Mouse (Mus musculus) limb, embryonic 13.5 days (tissue): ENCODE measurements around the gene Gnai1. TPM values are rescaled to one million over a fixed set of nuclear protein-coding genes. Genes with fewer than 3 reads are reported as not detected.

Source experiments
- ATAC-seq: fragments of 200-750 bp; cut with Nextera tagmentation; 2 replicates; pipeline ENCODE4 v1.8.0; 2017; ENCODE audit warnings: low read depth, moderate number of reproducible peaks, moderate TSS enrichment; ENCODE audit not compliant: low FRiP score
- H3K27ac ChIP-seq: fragments of 300-500 bp; sonication (generic); 2 replicates; pipeline ENCODE4 v1.5.1; 2015; ENCODE audit warnings: inconsistent platforms, mild to moderate bottlenecking, moderate library complexity
- H3K27me3 ChIP-seq: fragments of 300-500 bp; sonication (generic); 2 replicates; pipeline ENCODE4 v1.6.1; 2015; ENCODE audit warnings: mild to moderate bottlenecking, inconsistent platforms
- H3K36me3 ChIP-seq: fragments of 300-500 bp; sonication (generic); 2 replicates; pipeline ENCODE4 v1.6.1; 2015; ENCODE audit warnings: inconsistent platforms, mild to moderate bottlenecking, moderate library complexity
- H3K4me1 ChIP-seq: fragments of 300-500 bp; sonication (generic); 2 replicates; pipeline ENCODE4 v1.6.1; 2015; ENCODE audit warnings: inconsistent platforms
- H3K4me2 ChIP-seq: fragments of 300-500 bp; sonication (generic); replicated peaks from 2 replicates; pipeline ENCODE4 v1.6.1; 2015; ENCODE audit warnings: inconsistent platforms, mild to moderate bottlenecking, moderate library complexity
- H3K4me3 ChIP-seq: fragments of 300-500 bp; sonication (generic); 2 replicates; pipeline ENCODE4 v1.5.1; 2015; ENCODE audit warnings: moderate library complexity, mild to moderate bottlenecking, inconsistent platforms
- H3K9ac ChIP-seq: fragments of 300-500 bp; sonication (generic); 2 replicates; pipeline ENCODE4 v1.6.1; 2015; ENCODE audit warnings: mild to moderate bottlenecking, inconsistent platforms
- H3K9me3 ChIP-seq: fragments of 300-500 bp; sonication (generic); 2 replicates; pipeline ENCODE4 v1.6.1; 2016; ENCODE audit warnings: inconsistent platforms
- WGBS: fragments of 180-500 bp; shearing (Covaris S2); methylation state at CpG from one replicate; pipeline ENCODE4 v1.1.7; 2015; 5-methylcytosine and 5-hydroxymethylcytosine counted together
- polyA plus RNA-seq: library from polyadenylated mRNA; unstranded; fragments of >200 nt; fragmentation: Nextera tagmentation; extraction: Ambion mirVana; gene quantifications from 2 replicates; pipeline ENCODE4 v1.2.1, GENCODE M21; 2015

The Gnai1 gene
- polyA plus RNA-seq, 1 experiment from 2014 or later = 22.5 TPM

DNA sequence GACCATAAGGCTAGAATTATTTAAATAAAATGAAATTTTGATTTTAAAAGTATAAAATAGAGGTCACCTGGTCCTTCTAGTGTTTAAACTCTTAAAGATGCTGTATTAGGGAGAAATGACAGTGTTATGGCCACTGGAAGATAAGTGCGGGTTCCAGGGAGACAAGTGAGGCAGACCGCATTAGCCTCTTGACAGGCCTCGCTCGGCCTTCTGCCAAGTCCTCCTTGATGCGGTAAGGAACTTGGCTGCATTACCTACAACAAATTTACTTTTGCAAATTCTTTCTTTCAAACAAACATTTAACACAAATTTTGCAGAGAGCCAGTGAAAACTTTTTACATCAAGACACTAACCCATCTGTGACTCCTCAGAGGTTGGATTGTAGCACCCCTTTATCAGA, 27.9 kb downstream of the Gnai1 start:
- no peak for ATAC-seq
- 97% methylated on average over 5 of the region's 5 CpGs for WGBS
- no peak overlapping the region for H3K27ac ChIP-seq

DNA sequence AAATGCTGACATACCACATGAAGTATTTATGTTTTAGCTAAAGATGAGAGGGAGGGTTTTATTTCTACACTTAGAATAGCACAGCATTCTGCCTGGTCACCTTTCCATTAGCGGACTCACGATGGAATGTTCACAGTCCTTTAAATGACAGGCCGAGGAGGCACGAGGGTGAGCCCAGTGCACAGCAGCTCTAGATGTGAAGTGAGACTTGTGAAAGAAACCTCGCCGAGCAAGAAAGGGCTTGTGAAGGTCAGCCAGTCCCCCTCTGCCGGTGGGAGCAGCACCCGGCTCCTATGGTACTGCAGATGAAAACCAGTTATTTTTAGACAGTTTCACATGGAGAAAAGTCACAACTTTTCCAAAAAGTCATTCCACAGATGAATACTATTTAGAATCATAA, 29.4 kb downstream of the Gnai1 start:
- Histone ChIP-seq H3K4me3 (no peak overlapping the region), H3K27ac (no peak overlapping the region), H3K36me3 (no peaks in the 10 kb centered on the region), H3K27me3 (no peaks in the 10 kb centered on the region), H3K9me3 (no peaks in the 10 kb centered on the region), H3K4me2 (no peak overlapping the region), H3K9ac (no peak overlapping the region), H3K4me1 (no peaks in the 10 kb centered on the region)
- no peak for ATAC-seq
- WGBS = 51% methylated on average over 8 of the region's 8 CpGs

More for the DNA sequence above, 27.9 kb downstream of the Gnai1 start:
- Histone ChIP-seq H3K27me3 (no peaks in the 10 kb centered on the region), H3K36me3 (no peaks in the 10 kb centered on the region), H3K4me3 (no peak overlapping the region), H3K4me1 (no peaks in the 10 kb centered on the region), H3K4me2 (no peak overlapping the region), H3K9me3 (no peaks in the 10 kb centered on the region), H3K9ac (no peak overlapping the region)

DNA sequence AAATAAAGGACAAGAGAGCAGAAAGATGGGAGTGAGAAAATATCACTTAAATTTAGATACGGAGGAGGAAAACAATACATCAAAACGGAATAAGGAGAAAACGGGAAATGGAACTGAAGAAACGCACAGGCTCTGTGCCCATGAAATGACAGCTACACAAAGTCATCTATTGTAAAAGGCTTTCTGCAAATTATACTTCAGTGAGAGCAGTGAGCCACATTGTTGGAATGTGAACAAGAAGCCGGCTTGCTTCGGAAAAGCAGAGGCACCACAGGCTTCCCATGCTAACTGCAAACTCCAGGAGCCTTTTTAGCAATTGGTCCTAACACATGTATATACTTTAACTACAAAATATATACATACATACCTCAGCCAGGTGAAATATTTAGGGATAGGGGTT, 34.0 kb downstream of the Gnai1 start:
- Histone ChIP-seq H3K9me3 (no peaks in the 10 kb centered on the region), H3K27me3 (no peaks in the 10 kb centered on the region), H3K4me2 (no peak overlapping the region), H3K36me3 (no peaks in the 10 kb centered on the region), H3K9ac (no peak overlapping the region), H3K4me1 (no peaks in the 10 kb centered on the region; the same call in 1 of the 2 replicates), H3K27ac (no peak overlapping the region), H3K4me3 (no peak overlapping the region)
- WGBS = 85% methylated on average over 6 of the region's 6 CpGs
- no peak for ATAC-seq

DNA sequence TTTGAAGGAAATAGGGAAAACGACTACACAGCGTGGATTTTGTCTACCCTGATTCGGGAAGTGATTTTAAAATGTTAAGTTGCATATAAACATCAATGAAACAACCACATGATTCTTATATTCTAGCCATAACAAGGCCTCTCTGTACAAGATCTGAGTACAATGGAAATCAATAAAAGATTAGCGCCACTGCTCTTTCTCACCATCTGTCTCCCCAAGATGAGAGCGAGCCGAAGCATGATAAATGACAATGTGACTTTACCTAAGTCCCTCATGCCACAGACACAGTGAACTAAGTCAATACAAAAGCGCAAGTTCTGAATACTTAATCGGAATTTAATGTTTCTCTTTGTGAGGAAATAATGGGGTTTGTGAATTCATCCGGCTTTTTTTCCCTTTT, 36.6 kb downstream of the Gnai1 start:
- 88% methylated on average over 9 of the region's 9 CpGs for WGBS

DNA sequence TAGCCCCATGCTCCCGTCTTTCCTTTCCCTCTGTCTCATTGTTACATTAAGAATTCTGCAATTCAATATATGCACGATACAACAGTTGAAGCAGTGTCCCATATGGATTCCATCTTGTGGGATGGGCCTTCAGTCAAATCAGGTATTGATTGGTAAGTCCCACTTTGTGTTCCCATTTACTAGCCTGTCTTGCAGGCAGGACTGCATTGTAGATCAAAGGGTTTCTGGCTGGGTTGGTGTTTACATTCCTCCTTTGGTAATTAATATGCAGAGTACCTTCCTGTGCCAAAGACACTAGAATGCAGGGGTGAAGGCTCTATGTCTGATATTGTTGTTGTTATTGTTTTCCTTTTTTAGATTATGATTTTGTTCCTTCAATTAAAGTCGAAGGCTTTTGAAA, 38.5 kb downstream of the Gnai1 start:
- Histone ChIP-seq H3K27me3 (no peaks in the 10 kb centered on the region), H3K4me3 (no peak overlapping the region), H3K36me3 (no peaks in the 10 kb centered on the region), H3K4me2 (no peak overlapping the region), H3K9ac (no peak overlapping the region), H3K9me3 (no peaks in the 10 kb centered on the region), H3K4me1 (no peaks in the 10 kb centered on the region; the same call in 1 of the 2 replicates), H3K27ac (no peak overlapping the region)
- 75% methylated on average over 3 of the region's 3 CpGs for WGBS
- no peak for ATAC-seq

More for the DNA sequence above, 36.6 kb downstream of the Gnai1 start:
- Histone ChIP-seq H3K9me3 (no peaks in the 10 kb centered on the region), H3K27me3 (no peaks in the 10 kb centered on the region), H3K4me2 (no peak overlapping the region), H3K27ac (no peak overlapping the region), H3K9ac (no peak overlapping the region), H3K36me3 (no peaks in the 10 kb centered on the region), H3K4me1 (no peaks in the 10 kb centered on the region; the same call in 1 of the 2 replicates), H3K4me3 (no peak overlapping the region)
- ATAC-seq = no peak

DNA sequence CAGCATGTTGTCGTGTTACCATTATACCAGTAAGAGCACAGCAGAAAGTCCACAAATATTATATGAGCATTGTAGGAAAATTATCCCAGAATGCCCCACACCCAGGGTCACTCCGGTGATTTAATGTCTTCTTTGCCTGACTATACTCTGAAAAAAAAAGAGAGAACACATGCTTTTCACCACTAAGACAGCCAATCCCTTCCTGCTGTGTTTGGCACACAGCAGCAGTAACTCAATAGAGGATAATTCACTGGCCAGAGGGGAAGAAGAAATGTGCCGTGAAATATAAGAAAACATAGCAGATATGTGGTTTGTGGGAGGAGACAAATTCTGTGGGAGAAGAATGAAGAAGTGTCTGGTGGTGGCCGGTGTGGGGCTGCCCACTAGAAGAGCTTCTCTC, 41.3 kb downstream of the Gnai1 start:
- no peaks in the 10 kb centered on the region for H3K36me3 ChIP-seq
- 79% methylated on average over 4 of the region's 4 CpGs for WGBS
- no peaks in the 10 kb centered on the region; the same call in 1 of the 2 replicates for H3K4me1 ChIP-seq

DNA sequence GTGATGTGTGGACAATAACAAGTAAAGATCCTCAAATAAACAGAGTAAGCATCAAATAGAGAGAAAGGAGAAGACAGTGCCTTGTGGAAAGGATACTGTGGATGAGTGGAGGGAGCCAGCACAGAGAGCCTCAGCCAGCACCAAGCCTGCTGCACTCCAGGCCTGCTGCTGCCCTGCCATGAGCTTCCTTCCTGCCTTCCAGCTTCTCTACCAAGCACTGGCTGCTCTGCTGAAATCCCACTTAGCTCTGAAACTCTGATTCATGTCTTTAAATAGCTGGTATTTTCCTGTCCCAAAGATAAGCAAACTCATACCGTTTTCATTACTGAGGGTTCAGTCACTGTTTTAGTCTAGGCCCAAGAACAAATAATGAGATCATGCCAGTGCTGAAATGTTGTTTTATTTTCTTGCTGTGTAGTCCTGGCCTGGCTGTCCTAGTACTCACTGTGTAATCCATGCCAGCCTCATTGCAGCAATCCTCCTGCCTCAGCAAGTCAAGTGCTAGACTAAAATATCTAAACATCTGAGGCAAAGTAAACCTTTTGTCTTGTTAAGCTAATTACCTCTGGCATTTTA, 52.8 kb downstream of the Gnai1 start:
- no peak for ATAC-seq
- Histone ChIP-seq H3K4me1 (no peaks in the 10 kb centered on the region), H3K4me3 (no peak overlapping the region), H3K9me3 (no peaks in the 10 kb centered on the region), H3K9ac (no peak overlapping the region), H3K27me3 (no peaks in the 10 kb centered on the region), H3K4me2 (no peak overlapping the region), H3K27ac (no peak overlapping the region), H3K36me3 (no peaks in the 10 kb centered on the region)
- WGBS = 56% methylated on average over 1 of the region's 1 CpGs

More for the DNA sequence above, 41.3 kb downstream of the Gnai1 start:
- Histone ChIP-seq H3K4me3 (no peak overlapping the region), H3K4me2 (no peak overlapping the region), H3K27me3 (no peaks in the 10 kb centered on the region), H3K9me3 (no peaks in the 10 kb centered on the region), H3K27ac (no peak overlapping the region), H3K9ac (no peak overlapping the region)
- ATAC-seq = no peak

DNA sequence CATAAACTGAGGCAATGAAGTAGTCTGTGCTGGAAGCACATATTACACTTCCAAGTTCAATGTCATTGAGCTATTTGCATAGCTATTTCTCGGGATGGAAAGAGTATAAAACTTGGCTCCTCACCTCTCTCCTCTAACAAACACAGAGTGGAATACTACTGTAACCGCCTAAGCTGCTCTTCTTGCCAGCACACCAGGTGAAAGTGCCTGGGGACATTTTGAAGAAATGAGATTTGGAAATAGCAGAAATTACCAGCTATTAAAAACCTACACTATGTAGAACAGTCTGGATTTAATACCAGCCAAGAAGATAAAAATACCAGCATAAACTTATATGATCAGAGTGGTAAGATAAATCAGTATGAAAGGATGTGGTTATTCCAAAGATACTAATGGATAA, 63.6 kb downstream of the Gnai1 start:
- Histone ChIP-seq H3K4me2 (no peak overlapping the region), H3K9ac (no peak overlapping the region), H3K36me3 (no peaks in the 10 kb centered on the region; the same call in 1 of the 2 replicates), H3K27ac (no peak overlapping the region), H3K4me1 (no peaks in the 10 kb centered on the region), H3K9me3 (no peaks in the 10 kb centered on the region), H3K4me3 (no peak overlapping the region), H3K27me3 (no peaks in the 10 kb centered on the region)
- no peak for ATAC-seq
- 65% methylated on average over 2 of the region's 2 CpGs for WGBS

DNA sequence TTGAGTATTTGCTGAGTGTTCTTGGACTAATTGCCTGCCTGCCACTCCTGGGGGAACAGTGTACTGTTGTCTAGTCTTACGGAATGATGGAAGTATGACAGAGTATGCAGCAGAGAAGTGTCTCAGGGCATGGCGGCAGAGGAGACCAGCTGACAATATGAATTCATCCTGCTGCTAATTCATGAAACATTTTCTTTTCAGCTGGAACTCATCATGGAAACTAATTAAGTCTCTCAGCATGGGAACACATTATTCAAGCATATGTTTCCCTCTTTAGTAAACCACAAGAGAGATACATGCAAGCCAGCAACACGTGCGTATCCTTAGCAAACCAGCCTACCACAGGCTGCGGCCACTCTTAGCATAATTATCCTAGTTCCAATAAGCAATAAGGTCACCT, 67.4 kb downstream of the Gnai1 start:
- H3K4me2 ChIP-seq = no peak overlapping the region
- H3K27me3 ChIP-seq = no peaks in the 10 kb centered on the region
- H3K36me3 ChIP-seq = peaks cover 7% of the 10 kb centered on the region; the same call in 1 of the 2 replicates
- H3K9me3 ChIP-seq = no peaks in the 10 kb centered on the region
- H3K4me1 ChIP-seq = no peaks in the 10 kb centered on the region
- WGBS = 56% methylated on average over 5 of the region's 5 CpGs
- no peak overlapping the region for H3K9ac ChIP-seq
- no peak overlapping the region for H3K4me3 ChIP-seq
- ATAC-seq = no peak
- no peak overlapping the region for H3K27ac ChIP-seq

DNA sequence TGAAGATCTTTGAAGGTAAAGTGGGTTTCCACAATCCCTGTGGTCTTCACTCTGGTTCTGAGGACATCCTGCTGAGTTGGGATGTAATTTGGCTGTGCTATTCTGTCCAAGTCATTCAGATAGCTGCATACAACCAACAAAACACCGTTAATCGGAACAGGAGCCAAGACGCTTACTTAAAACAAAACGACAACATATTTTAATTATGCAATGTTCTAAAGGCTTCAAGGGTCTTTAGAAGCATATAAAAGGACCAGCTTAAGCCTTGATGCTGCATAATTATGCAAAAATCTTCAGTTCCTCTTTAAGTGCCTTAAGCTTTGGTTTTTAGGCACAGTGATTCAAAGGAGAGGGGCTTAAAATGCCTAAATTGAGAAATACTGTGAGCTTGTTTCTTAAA, 70.6 kb downstream of the Gnai1 start:
- no peak for ATAC-seq
- WGBS = 73% methylated on average over 4 of the region's 4 CpGs
- peaks cover 22% of the 10 kb centered on the region for H3K36me3 ChIP-seq
- no peak overlapping the region for H3K27ac ChIP-seq
- H3K4me2 ChIP-seq = no peak overlapping the region
- no peaks in the 10 kb centered on the region for H3K27me3 ChIP-seq
- H3K9me3 ChIP-seq = peaks cover 4% of the 10 kb centered on the region; the same call in 1 of the 2 replicates
- H3K9ac ChIP-seq = no peak overlapping the region
- no peaks in the 10 kb centered on the region for H3K4me1 ChIP-seq
- no peak overlapping the region for H3K4me3 ChIP-seq

DNA sequence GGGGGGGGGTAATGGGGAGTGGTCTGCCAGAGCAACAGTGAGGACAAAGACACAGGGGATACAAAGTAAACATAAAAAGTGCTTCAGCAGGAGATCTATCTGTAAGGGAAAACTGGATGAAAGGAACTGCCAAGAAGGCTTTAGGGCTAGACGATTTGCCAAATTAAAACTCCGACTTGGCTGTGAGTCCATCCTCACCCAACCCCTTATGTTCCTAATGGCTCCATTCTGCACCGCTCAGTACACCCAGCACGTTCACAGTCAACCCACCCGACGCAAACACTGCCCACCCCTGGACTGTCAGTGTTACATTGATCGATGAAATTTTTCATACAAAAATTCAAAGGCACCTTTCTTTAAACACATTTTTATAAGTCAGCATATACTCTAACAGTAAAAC, 71.5 kb downstream of the Gnai1 start:
- no peaks in the 10 kb centered on the region for H3K4me1 ChIP-seq
- no peak overlapping the region for H3K4me2 ChIP-seq
- no peak overlapping the region for H3K4me3 ChIP-seq
- no peaks in the 10 kb centered on the region for H3K27me3 ChIP-seq
- ATAC-seq = no peak
- H3K36me3 ChIP-seq = peaks cover 22% of the 10 kb centered on the region
- H3K27ac ChIP-seq = no peak overlapping the region
- H3K9ac ChIP-seq = no peak overlapping the region
- WGBS = 92% methylated on average over 7 of the region's 7 CpGs
- H3K9me3 ChIP-seq = peaks cover 4% of the 10 kb centered on the region; the same call in 1 of the 2 replicates

DNA sequence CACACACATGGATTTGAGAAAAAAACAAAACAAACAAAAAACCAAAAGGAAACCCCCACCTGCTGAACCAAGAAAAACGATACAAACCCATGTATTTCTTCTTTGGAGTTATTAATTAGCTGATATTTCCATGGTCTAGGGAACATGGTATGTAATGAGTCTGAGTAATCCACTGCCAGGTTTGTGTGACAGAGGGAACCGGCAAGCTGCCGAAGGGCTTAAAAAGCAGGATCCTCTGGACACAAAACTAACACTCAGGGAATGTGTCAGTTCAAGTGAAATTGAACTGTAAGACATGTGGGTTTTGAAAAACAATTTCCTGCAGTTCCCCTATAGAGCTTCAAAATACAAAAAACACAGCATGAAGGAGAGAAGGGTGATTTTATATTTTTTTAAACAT, 72.1 kb downstream of the Gnai1 start:
- WGBS = 83% methylated on average over 3 of the region's 3 CpGs
- Histone ChIP-seq H3K4me1 (no peaks in the 10 kb centered on the region), H3K4me2 (no peak overlapping the region), H3K9me3 (peaks cover 4% of the 10 kb centered on the region; the same call in 1 of the 2 replicates), H3K9ac (no peak overlapping the region), H3K4me3 (no peak overlapping the region), H3K36me3 (peaks cover 22% of the 10 kb centered on the region), H3K27me3 (no peaks in the 10 kb centered on the region), H3K27ac (no peak overlapping the region)
- ATAC-seq = no peak

DNA sequence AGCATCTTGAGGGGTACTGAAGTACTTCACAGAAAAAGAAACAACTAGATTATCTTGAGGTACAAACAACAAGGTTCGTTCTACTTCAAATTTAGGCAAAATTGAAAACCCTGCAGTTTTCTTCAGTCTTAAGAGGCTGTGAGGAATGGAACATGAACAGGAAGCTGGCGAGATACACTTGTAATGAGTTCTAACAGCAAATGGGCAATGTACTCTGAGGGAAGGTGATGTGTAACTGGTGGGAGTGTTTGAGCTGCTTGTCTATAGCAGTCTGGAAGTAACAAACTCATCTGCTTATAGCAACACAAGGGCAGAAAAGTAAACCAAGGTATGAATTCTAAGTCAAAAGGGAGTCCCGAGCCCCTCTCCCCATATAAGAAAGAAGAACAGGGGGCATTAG, 78.1 kb downstream of the Gnai1 start:
- Histone ChIP-seq H3K4me3 (no peak overlapping the region), H3K9me3 (peaks cover 4% of the 10 kb centered on the region; the same call in 1 of the 2 replicates), H3K27me3 (no peaks in the 10 kb centered on the region), H3K27ac (no peak overlapping the region), H3K36me3 (peaks cover 9% of the 10 kb centered on the region), H3K9ac (no peak overlapping the region), H3K4me2 (no peak overlapping the region), H3K4me1 (no peaks in the 10 kb centered on the region)
- no peak for ATAC-seq
- WGBS = 90% methylated on average over 3 of the region's 3 CpGs
